Mouse (Mus musculus) left cerebral cortex, postnatal 36 days (tissue): Measurements from ENCODE around the gene Itgb1bp1. TPM values are rescaled to one million over a fixed set of nuclear protein-coding genes. Genes with fewer than 3 reads are reported as not detected.

Source experiments
- DNase-seq, 2 experiments: peaks; one replicate each; pipeline ENCODE4 v3.0.0; 2021 to 2022; ENCODE audit warnings: low spot score in 2 of 2, mixed read lengths in 1 of 2
- intact Hi-C: fragments of 180-260 bp; cut with DNase I; formaldehyde crosslinking; loops from one replicate; pipeline ENCODE4 v1.15.1; 2025
- total RNA-seq, 2 experiments: library from RNA; stranded (reverse); gene quantifications; 2 replicates each; pipeline ENCODE4 v1.2.3; 2021

The Itgb1bp1 gene
- total RNA-seq, 2 experiments from 2014 or later: 31.2 to 34.3 TPM

GRCm38 (mm10) chr12:21209273-21209672 is 76.8 kb downstream of the Itgb1bp1 start:
- intact Hi-C loops: loop anchor here (5.0 kb wide), 1 partner anchor 97 kb away; no protein-coding TSS in a partner anchor
- no peak for DNase-seq

- intact Hi-C loops: loop anchor here (5.0 kb wide), 1 partner anchor 96 kb away; no protein-coding TSS in a partner anchor
- no peak for DNase-seq
These were observed 77.8 kb downstream of the Itgb1bp1 start for GRCm38 (mm10) chr12:21208172-21208795.

GRCm38 (mm10) chr12:21207422-21207821 is 78.7 kb downstream of the Itgb1bp1 start:
- DNase-seq: no peak
- intact Hi-C loops: loop anchor here (5.0 kb wide), 1 partner anchor 95 kb away; no protein-coding TSS in a partner anchor

- intact Hi-C loops: loop anchor here (5.0 kb wide), 1 partner anchor 93 kb away; no protein-coding TSS in a partner anchor
- DNase-seq: no peak
These were observed 80.3 kb downstream of the Itgb1bp1 start for GRCm38 (mm10) chr12:21205799-21206198.

GRCm38 (mm10) chr12:21204701-21205312 is 81.3 kb downstream of the Itgb1bp1 start:
- intact Hi-C loops: loop anchor here (5.0 kb wide), 2 partner anchors 63 to 93 kb away; no protein-coding TSS in a partner anchor
- no peak for DNase-seq

GRCm38 (mm10) chr12:21201485-21202269 is 84.4 kb downstream of the Itgb1bp1 start:
- intact Hi-C loops: loop anchor here (5.0 kb wide), 1 partner anchor 59 kb away; no protein-coding TSS in a partner anchor
- DNase-seq: peak in 1 of 2 experiments; percentile 50

GRCm38 (mm10) chr12:21200613-21201012 is 85.5 kb downstream of the Itgb1bp1 start:
- intact Hi-C loops: loop anchor here (5.0 kb wide), 1 partner anchor 58 kb away; no protein-coding TSS in a partner anchor

GRCm38 (mm10) chr12:21196420-21196819 is 89.7 kb downstream of the Itgb1bp1 start:
- intact Hi-C loops: no loop called here
- DNase-seq: no peak

More at GRCm38 (mm10) chr12:21200613-21201012, 85.5 kb downstream of the Itgb1bp1 start:
- no peak for DNase-seq

GRCm38 (mm10) chr12:21195497-21195896 is 90.6 kb downstream of the Itgb1bp1 start:
- intact Hi-C loops: no loop called here
- DNase-seq: no peak

- intact Hi-C loops: no loop called here
- DNase-seq: no peak
These were observed 94.5 kb downstream of the Itgb1bp1 start for GRCm38 (mm10) chr12:21191546-21191945.

Other genes starting within 250 kb of the Itgb1bp1 start
- 10 to 100 TPM; 42.2 to 47.4 TPM for gene Cpsf3, start 893 bp downstream of the Itgb1bp1 start, total RNA-seq
- 10 to 100 TPM; 12.7 to 14.5 TPM for gene Iah1, start 30.1 kb upstream of the Itgb1bp1 start, total RNA-seq
- 10 to 100 TPM; 15.3 to 21.5 TPM for gene Adam17, start 87.3 kb upstream of the Itgb1bp1 start, total RNA-seq
- 100 to 1,000 TPM; 430 to 485 TPM for gene Ywhaq, start 131.4 kb upstream of the Itgb1bp1 start, total RNA-seq